8 mouse cellular contexts compared by ENCODE assay signal in the genomic region with DNA sequence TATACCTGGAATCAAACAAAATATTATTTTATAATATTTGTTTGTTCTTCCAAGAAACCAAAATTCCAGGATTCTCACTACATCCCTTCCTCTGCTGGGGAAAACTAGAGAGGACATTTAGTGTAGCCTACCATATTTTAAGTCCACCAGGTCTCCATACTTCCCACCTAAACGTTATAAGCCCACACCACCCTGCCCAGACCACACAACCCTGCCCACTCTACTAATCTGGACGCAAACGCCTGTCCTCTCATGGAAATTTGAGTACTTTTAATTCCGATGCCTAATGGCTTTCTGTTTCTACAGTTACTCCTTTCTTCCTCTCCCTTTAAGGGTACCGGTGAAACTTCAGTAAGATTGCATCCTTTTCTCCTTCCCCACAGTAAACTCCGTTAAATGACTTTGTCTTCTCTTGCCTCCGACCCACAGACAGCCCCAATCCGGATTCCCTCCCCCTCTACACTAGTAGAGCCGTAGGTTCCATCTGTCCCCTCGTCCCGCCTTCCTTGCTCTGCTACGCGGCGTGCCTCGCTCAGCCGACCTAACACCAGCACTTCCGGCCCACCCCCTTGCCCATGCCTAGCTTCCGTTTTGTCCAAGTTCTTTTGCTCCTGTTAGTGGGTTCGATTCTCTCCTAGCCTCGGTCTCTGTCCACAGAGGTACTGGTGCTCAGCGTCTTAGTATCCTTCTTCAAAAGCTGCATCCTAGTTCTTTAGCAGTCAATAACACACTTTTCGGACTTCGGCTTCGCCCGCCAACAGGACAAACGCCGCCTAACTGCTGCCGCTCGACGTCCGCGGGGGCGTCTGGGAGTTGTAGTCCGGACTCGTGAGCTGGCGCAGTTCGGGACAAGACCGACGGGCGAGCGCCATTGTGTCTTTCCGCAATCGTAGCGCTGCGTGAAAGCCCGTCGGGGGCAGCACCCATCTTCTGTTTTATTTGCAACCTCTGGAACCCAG. TPM values are rescaled to one million over a fixed set of nuclear protein-coding genes. Genes with fewer than 3 reads are reported as not detected.
DNase-seq lines count a peak whose midpoint lies in the region; ATAC-seq lines count a peak whose summit lies in the region.

Gene Zfp110, plus strand, starts transcription at position 600 of the 959 bp plus-strand sequence.

- no peaks in the 10 kb centered on the region for H3K27me3 ChIP-seq in heart, embryonic 14.5 days (ENCODE audit: control insufficient read depth, insufficient read depth, low read length)
- H3K27me3 ChIP-seq in liver, embryonic 13.5 days = no peaks in the 10 kb centered on the region
- H3K27me3 ChIP-seq in stomach, embryonic 16.5 days (ENCODE audit: control insufficient read depth, insufficient read depth, low read length) = no peaks in the 10 kb centered on the region

- peaks cover 35% of the 10 kb centered on the region for H3K36me3 ChIP-seq in heart, embryonic 14.5 days (ENCODE audit: control insufficient read depth, insufficient read depth, low read length)
- H3K36me3 ChIP-seq in liver, embryonic 13.5 days = peaks cover 31% of the 10 kb centered on the region
- H3K36me3 ChIP-seq in stomach, embryonic 16.5 days (ENCODE audit: control insufficient read depth, insufficient read depth, low read length) = peaks cover 34% of the 10 kb centered on the region

- peak; percentile 93 for ATAC-seq in CD4-positive, CD25-positive, alpha-beta regulatory T cell, adult 4 months
- peak; percentile 95 for ATAC-seq in heart, embryonic 14.5 days (ENCODE audit: insufficient number of reproducible peaks, insufficient read depth, low FRiP score, low read depth)
- ATAC-seq in liver, embryonic 13.5 days (ENCODE audit: low read depth) = peak; percentile 99
- peak; percentile 99 for ATAC-seq in stomach, embryonic 16.5 days (ENCODE audit: insufficient read depth, low FRiP score)

- H3K9me3 ChIP-seq in heart, embryonic 14.5 days (ENCODE audit: control insufficient read depth, low read length) = peaks cover 31% of the 10 kb centered on the region
- H3K9me3 ChIP-seq in liver, embryonic 13.5 days (replicated peaks) = no peaks in the 10 kb centered on the region
- peaks cover 32% of the 10 kb centered on the region for H3K9me3 ChIP-seq in stomach, embryonic 16.5 days (replicated peaks; ENCODE audit: control insufficient read depth, low read length)

- H3K27ac ChIP-seq in heart, embryonic 14.5 days (replicated peaks in 1 of 2; ENCODE audit: control insufficient read depth in 1 of 2, insufficient read depth in 1 of 2, low read depth in 2 of 2, low read length in 2 of 2) = peak within 1 kb of the TSS; percentile 63 to 74
- H3K27ac ChIP-seq in liver, embryonic 13.5 days = peak within 1 kb of the TSS; percentile 35
- peak within 1 kb of the TSS; percentile 83 for H3K27ac ChIP-seq in stomach, embryonic 16.5 days (ENCODE audit: low read length)

- H3K4me3 ChIP-seq in heart, embryonic 14.5 days (ENCODE audit: control insufficient read depth in 1 of 2, insufficient read depth in 1 of 2, low read depth in 1 of 2, low read length in 2 of 2) = peak within 1 kb of the TSS; percentile 50 to 70
- peak within 1 kb of the TSS; percentile 75 for H3K4me3 ChIP-seq in liver, embryonic 13.5 days (replicated peaks)
- peak within 1 kb of the TSS; percentile 75 for H3K4me3 ChIP-seq in stomach, embryonic 16.5 days (replicated peaks; ENCODE audit: low read length)

- H3K9ac ChIP-seq in heart, embryonic 14.5 days (ENCODE audit: low read length) = peak within 1 kb of the TSS; percentile 67
- H3K9ac ChIP-seq in liver, embryonic 13.5 days = peak within 1 kb of the TSS; percentile 77
- H3K9ac ChIP-seq in stomach, embryonic 16.5 days (ENCODE audit: low read length) = peak within 1 kb of the TSS; percentile 82

- H3K4me2 ChIP-seq in heart, embryonic 14.5 days (ENCODE audit: low read length) = peak within 1 kb of the TSS; percentile 68
- H3K4me2 ChIP-seq in liver, embryonic 13.5 days = peak within 1 kb of the TSS; percentile 88
- peak within 1 kb of the TSS; percentile 70 for H3K4me2 ChIP-seq in stomach, embryonic 16.5 days (ENCODE audit: low read depth, low read length)

- WGBS in heart, embryonic 14.5 days = 4% methylated on average over 47 of the region's 47 CpGs
- WGBS in liver, embryonic 13.5 days (ENCODE audit: insufficient replicate concordance) = 2% methylated on average over 47 of the region's 47 CpGs
- WGBS in stomach, embryonic 16.5 days = 2% methylated on average over 47 of the region's 47 CpGs

- DNase-seq in c-Kit-negative CD71-positive TER-119-positive erythroid progenitor cells, embryonic 14.5 days (ENCODE audit: low read depth, low spot score) = peak; percentile 75
- DNase-seq in fibroblast of lung, adult 2 months (ENCODE audit: low read depth) = peak; percentile 84
- DNase-seq in kidney, postnatal 14 days = peak; percentile 93
- peak; percentile 84 for DNase-seq in liver, embryonic 13.5 days
- DNase-seq in neural tube, embryonic 10.5 days (ENCODE audit: extremely low spot score, low spot score) = peak; percentile 89

- 0 out of 4 replicates have a peak, but pooled peaks cover 0 to 2% of the 10 kb centered on the region in 2 experiments for H3K4me1 ChIP-seq in heart, embryonic 14.5 days (ENCODE audit: control insufficient read depth in 2 of 2, insufficient read depth in 2 of 2, low read length in 2 of 2)
- peaks cover 18% of the 10 kb centered on the region for H3K4me1 ChIP-seq in liver, embryonic 13.5 days (replicated peaks)
- no peaks in the 10 kb centered on the region for H3K4me1 ChIP-seq in stomach, embryonic 16.5 days (ENCODE audit: control insufficient read depth, insufficient read depth, low read length)

RNA-seq across cellular contexts. Expression of gene Zfp110, which starts in this region (rescaled TPM):
- polyA plus RNA-seq in CD4-positive, CD25-positive, alpha-beta regulatory T cell, adult 4 months (2017; shearing (Covaris generic)) = 100 to 1,000 TPM in 1 of 2 experiments, 10 to 100 TPM in 1; 91.9 to 118 TPM
- polyA plus RNA-seq in heart, embryonic 14.5 days (2014; fragmentation: Nextera tagmentation; extraction: Ambion mirVana) = 22.6 and 22.7 TPM in 2 replicates
- polyA plus RNA-seq in liver, embryonic 13.5 days (2015; fragmentation: Nextera tagmentation; extraction: Ambion mirVana) = 11.7 and 14.0 TPM in 2 replicates
- polyA plus RNA-seq in stomach, embryonic 16.5 days (2015; fragmentation: Nextera tagmentation; extraction: Ambion mirVana) = 36.0 and 38.7 TPM in 2 replicates

Comparison
In these comparisons a context has a peak if more than half of its experiments do, and no peak if none do; other contexts are left out.
1. Peak in every context shown above with its lines: DNase-seq, ATAC-seq, H3K4me3 ChIP-seq and H3K27ac ChIP-seq.